Mouse (Mus musculus) bone marrow macrophage, adult 2 months (primary cell): ENCODE results near the gene Lsr.

ENCODE experiments used
- CTCF ChIP-seq: IDR thresholded peaks from 2 replicates; pipeline ENCODE4 v1.5.1; 2012; ENCODE audit warnings: low read depth, mild to moderate bottlenecking, low read length, moderate library complexity
- POLR2A ChIP-seq: IDR thresholded peaks from 2 replicates; pipeline ENCODE4 v1.6.1; 2012; ENCODE audit warnings: mild to moderate bottlenecking, low read depth, low read length, borderline replicate concordance

GRCm38 (mm10) chr7:30954971-30955520, 18.2 kb downstream of the Lsr start:
- TF ChIP-seq CTCF (no peak), POLR2A (no peak)
